Mouse (Mus musculus) c-Kit-positive CD71-negative TER-119-negative erythroid progenitor cells, embryonic 14.5 days (primary cell): ENCODE results near the gene U2af1l4.

Experiments
- DNase-seq: peaks from one replicate; pipeline ENCODE4 v3.0.0-alpha.2; 2013; ENCODE audit warnings: low read depth

The U2af1l4 gene

GRCm38 (mm10) chr7:30586455-30587020 is 23.4 kb downstream of the U2af1l4 start:
- no peak for DNase-seq

DNA sequence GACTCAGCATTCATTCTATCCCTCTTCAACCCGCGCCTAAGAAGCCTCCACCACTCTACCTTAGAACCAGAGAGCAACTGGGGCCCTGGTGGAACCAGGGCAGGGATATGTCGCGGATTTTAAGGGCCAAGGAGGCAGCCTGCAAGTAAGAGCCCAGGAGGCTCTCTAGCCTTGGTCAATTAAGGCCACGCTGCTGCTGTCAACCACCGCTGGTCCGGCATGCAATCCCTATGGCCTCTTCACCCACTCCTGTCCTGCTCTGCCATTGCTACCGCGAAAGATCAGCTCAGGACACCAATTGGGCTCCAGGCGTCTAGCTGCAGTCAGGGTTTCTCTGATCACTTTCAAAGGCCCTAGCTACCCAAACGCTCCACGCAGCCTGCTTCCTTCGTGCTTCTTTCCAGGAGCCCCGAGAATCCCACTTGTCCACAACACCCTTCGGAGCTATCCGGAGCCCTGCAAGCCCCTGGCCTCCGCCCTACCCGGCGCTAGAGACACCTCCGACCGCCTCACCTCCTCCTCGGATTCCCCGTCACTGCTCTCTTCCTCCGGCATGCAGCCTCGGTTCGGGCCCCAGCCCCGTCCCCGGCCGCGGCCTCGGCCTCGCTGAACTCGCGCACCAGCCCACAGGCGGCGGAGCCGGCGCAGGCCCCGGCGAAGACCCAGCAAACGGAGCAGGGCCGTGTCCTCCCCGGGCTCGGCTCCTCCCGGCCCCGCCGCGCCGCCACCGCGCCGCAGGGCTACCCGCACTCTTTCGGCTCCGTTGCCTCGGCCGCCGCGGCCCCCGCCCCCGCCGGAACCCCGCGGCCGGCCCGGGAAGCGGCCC is 25.0 kb downstream of the U2af1l4 start:
- DNase-seq = no peak

DNA sequence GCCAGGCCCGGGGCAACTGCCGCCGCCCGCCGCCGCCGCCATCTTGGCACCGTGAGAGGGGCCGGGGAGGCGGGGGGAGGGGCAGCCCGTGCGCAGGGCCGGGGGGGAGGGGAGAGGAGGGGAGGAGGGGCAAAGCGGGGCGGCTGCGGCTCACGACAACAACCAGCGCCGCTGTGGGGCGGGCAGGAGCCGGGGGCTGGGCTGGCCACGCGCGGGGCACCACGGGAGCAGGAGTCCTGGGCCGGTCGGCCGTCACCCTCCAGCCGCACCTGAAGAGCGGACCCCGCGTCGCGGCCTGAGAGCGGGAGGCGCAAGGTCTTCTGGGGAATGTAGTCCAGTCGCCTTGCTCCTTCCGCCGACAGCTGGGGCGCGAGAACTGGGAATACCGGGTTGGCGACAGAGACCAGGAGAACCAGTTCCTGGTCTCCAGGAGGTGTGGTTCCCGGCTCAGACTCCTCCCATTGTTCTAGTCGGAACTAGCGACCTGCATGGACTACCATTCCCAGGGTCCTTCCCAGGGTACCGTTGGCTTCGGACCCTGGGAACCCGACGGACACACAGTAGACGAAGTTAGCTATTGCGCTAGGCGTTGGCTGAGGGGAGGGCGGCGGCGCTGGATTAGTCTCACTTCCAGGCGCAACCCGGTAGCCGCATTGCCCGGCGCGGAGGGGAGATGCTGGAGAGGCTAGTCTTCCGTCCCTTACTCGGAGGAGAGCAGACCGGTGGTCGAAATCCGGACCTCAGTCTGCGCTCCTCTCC is 25.8 kb downstream of the U2af1l4 start, which contains the start of gene Kmt2b:
TSS of gene Kmt2b (minus strand) at position 51 of the 759 bp plus-strand sequence.
- peak; percentile 82 for DNase-seq

- DNase-seq = peak; percentile 84
These were observed 26.6 kb downstream of the U2af1l4 start for GRCm38 (mm10) chr7:30589435-30590301.

DNA sequence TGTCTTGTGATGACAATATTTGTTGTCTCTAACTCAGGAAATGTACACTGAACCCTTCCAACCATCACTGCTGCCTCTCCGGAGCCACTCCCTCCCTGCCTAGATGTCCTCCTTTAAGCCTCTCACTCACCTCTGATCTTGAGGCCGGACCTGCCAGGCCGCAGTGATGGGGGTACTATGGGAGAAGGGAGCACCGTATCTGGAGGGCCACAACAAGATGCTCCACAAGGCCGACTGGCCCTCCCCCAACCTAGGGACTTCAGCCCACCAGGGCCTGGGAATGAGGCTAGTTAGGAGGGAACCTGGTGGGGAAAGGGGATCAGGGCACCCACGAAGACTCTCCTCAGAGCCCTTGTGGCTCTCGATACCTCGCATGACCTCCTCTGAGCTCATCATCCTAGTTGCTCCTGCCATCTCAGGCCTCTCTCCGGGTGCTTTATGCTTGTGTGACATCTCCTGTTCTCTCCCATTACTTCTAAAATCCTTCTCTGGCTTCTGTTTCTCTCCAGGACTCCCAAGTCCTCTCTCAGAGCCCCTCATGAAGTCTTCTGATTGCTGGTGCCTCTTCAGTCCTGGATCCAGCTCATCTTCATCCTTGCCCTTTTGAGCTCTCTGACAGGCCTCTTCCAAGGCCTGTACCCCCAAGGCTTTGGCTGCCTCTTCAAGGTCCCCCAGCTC is 28.0 kb downstream of the U2af1l4 start:
- DNase-seq = no peak

- no peak for DNase-seq
These were observed 28.5 kb downstream of the U2af1l4 start for GRCm38 (mm10) chr7:30591605-30591951.

DNA sequence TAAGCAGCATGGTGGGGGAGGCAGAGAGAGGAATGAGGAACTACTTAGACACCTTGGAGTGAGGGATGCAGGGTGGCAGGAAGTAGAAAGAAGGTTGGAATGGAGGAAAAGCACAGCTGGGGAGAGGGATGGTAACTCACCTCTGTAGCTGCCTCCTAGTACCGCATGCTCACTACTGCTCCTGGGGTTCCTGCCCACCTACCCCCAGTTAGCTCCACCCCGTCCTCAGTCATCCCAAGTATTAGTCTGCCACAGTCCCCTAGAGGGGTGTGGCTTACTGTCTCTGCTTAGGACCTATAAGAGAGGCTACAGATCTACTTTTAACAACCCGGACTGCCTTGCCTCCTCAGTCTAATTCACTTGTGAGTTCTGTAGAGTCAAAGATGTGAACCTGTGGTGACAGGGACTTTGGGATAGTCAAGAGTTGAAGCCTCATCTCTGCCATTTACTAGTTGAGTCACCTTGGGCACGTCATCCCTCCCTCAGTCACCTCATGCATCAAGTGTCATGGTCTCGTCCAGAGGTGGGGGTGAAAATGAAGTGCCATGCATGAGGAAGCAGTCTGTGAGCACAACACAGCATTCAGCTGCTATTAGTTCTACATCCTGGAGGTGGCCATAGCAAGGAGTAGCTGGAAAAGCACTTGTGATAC is 29.8 kb downstream of the U2af1l4 start:
- DNase-seq = no peak

DNA sequence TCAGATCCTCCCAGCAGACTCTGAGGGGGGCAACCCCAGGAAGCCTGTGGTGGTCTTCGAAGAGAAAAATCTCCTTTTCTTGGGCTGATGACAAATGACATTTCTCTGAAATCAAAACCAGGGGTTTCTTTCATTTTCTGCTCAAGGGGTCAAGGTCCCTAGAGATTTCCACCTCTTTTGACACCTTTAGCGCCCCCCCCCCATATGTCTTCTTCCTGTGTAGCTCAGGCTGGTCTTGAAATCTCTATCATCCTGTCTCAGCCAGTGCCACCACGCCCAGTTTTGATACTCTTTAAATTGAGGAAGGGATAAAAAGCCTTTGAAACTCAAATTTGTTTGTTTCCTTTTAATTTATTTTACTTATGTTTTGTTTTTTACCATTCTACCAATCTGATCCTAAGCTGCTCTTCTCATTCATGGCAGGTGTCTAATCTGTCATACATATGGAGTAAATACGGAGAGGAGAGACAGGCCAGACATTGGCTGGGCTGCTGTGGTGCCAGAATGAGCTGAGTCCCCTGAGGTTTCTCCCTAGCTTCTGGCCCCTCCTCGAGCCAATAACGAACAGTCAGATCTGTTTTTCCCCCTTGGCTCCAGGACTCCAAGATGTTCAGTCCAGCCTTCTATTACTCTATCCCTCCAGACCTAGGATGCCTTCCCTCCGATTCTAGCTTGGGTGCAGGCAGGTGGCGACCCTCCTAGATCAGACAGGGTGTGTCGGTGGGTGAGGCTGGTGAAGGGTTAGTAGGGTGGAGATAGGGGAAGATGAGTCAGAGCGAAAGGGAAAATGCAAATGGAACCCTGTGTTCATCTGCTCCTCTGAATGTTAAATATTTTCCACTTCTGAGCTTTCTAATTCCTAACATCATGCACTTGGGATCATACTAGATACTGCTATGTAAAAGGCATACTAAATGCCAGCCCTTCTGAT is 30.7 kb downstream of the U2af1l4 start:
- DNase-seq = no peak

DNA sequence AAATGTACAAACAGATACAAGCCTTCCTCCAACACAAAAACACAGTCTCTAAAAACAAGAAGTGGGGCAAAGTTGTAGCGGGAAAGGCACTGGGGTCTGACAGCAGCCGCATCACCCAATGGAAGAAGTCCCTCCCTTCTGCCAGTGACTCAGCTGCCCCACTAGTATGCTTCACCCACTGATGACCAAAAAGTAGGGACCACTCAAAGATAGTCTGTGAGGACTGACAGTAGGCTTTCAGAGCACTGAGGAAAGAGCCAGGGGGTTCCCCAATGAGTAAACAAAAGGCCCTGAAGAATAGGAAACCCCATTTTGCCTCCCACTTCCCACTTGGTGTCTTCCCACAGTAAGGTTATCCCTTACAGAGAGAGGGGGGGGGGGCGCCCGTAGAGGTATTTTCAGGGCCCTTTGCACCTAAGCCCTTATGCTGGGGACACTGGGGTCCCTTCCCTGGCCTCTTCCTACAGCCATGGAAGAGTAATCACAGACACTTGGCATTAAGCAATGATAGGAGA is 31.5 kb downstream of the U2af1l4 start:
- no peak for DNase-seq

DNA sequence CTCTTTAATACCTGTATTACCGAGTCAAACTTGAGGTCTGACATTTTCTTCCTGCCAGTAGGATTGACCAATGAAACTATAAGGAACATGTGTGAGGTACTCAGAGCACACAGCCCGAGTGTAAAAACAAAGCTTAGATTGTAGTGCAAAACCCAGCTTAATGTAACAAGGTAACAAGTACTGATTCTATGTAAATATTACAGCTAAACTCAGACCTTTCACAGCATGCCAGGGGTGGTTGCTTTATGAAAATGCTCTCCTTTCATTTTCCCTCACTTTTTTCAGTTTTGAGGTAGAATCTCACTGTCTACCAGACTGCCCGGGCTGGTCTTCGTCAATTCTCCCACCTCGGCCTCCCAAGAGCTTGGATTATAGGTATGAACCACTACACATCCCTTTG is 33.0 kb downstream of the U2af1l4 start:
- DNase-seq = no peak

- no peak for DNase-seq
These were observed 33.7 kb downstream of the U2af1l4 start for GRCm38 (mm10) chr7:30596811-30597210.

DNA sequence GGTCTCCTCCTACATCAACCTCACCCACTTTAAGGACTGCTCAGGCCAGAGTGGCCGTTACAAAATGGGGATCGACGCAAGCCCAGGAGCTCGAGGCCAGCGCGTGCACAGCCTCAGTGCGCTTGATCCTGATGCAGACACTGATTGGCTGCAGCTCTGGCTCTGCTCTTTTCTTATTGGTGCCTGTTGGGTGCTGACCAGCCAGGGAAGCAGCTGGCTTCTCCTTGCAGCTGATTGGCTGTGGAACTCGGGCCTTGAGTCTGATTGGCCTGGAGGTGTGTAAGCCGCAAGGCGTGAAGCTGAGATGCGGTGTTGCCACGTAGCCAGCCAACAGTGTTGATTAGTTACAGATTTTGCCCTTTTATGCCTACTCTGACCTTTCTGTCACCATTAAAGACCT is 35.7 kb downstream of the U2af1l4 start, which contains the start of gene Zbtb32:
TSS of gene Zbtb32 (minus strand) at position 124 of the 400 bp plus-strand sequence.
- DNase-seq = no peak

DNA sequence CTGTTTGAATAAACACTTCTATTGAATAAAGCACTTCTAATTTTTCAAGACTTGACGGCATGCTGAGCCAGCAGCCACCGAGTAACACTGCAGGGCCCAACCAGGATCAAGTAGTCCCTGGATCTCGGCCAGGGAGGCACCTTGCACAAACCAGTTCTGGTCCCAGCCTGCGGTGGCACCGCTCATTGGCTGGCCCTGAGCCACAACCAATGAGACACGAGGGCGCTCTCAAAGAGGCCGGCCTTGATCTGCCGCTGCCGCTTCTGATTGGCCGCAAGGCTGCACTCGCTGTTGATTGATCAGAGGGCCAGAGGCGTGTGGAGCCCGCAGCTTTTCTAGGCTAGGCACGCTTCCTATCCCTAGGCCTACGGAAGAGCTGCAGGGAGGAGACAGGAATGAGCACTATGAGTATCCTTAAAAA is 36.8 kb downstream of the U2af1l4 start:
- peak; percentile 73 for DNase-seq

DNA sequence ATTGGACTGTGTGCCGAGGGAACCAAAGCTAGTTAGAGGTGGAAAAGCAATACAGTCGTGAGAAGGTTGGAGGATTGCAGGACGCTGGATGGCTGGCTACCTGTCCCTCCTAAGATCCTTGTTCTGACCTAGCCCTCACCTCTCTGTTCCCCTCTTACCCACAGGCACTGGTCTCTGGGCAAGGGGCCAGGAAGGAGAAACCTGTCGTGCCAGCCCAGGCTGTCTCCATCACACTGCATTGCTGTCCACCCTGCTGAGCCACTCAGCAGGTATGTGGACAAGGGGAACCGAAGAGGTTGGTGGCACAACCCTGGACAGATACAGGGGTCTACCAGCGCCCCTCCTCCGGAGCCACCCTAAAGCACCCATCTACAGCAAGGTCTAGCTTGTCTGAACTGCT is 37.5 kb downstream of the U2af1l4 start:
- no peak for DNase-seq

- DNase-seq = no peak
These were observed 39.5 kb downstream of the U2af1l4 start for GRCm38 (mm10) chr7:30602583-30602982.

- no peak for DNase-seq
These were observed 41.3 kb downstream of the U2af1l4 start for GRCm38 (mm10) chr7:30604424-30604823.

- no peak for DNase-seq
These were observed 41.8 kb downstream of the U2af1l4 start for GRCm38 (mm10) chr7:30604944-30605343.

DNA sequence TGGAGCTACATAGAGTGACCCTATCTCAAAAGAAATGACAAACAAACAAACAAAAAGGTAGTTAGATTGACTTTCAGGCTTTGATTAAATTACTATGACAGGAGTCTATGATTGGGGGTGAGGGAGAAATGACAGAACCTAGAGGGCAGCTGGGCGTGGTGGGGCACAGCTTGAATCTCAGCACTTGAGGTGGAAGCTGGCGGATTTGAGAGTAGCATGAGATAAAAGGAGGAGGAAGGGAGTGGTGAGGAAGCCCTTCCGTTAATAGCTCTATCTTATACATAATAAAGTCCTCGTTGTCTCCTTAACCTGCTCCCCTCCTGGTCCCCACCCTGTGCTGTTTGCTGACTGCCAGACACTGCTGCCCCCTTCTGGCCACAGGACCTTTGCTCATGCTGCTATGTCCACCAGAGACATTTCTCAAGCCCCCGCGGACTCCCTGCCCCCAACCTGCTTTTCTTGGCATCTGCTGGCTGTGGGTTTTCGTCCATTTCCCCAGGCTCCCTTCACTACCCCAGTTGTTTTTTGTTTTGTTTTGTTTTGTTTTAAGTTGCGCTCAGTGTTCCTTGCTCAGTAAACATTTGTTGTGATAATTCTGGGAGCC is 44.7 kb downstream of the U2af1l4 start:
- peak; percentile 57 for DNase-seq

- no peak for DNase-seq
These were observed 45.4 kb downstream of the U2af1l4 start for GRCm38 (mm10) chr7:30608476-30608875.
